11 mouse cellular contexts compared by ENCODE assay signal in the genomic region with DNA sequence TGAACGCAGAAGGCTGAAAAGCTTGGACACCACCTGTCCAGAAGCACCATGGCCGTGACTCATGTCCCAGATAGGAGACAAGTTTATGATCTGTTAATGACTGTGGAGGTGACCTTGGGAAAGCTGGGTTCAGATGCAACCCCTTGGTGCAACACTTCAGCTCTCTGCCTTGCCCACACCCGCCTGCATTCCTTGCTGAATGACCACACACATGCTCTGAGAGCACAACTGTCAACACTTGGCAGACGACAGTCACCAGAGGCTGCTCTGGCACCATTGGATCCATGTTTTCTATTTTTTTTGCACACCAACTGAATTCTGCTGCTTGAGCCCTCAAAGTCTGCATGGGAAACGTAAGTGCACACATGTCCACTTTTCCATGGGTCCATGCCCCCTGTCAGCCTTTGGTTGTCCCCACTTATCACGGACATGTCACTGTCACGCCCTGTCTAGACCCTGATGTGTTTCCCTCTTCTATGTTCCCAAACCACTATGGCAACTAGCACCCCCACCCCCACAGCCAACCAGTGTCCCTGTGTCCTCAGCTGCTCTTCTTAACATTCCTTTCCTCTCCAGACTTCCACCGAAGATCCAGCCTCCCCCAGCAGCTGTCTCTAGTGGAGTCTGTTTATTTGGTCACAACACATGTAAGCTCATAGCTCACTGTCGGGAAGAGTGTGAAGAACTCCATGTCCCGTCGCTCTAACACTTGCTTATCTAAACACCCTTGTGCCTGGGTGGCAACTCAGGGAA. TPM values are rescaled to one million over a fixed set of nuclear protein-coding genes. Genes with fewer than 3 reads are reported as not detected.
DNase-seq lines count a peak whose midpoint lies in the region; ATAC-seq lines count a peak whose summit lies in the region.
"Had no signal": no experiment of that assay in that cellular context is flagged by ENCODE, and none has a peak within 500 bp of the region (broad histone marks: within the 10 kb centered on the region; RNA-seq: fewer than 3 reads in every experiment).

No protein-coding gene starts in this region.

- H3K4me3 ChIP-seq in embryonic facial prominence, embryonic 14.5 days (ENCODE audit: low read depth, low read length): no peak overlapping the region
- no peak overlapping the region for H3K4me3 ChIP-seq in heart, embryonic 15.5 days
- no peak overlapping the region for H3K4me3 ChIP-seq in limb, embryonic 15.5 days
- H3K4me3 ChIP-seq: liver, embryonic 13.5 days; midbrain, embryonic 15.5 days had no signal

- H3K9me3 ChIP-seq in embryonic facial prominence, embryonic 14.5 days (ENCODE audit: control insufficient read depth, low read length): 0 out of 2 replicates have a peak, but pooled peaks cover 6% of the 10 kb centered on the region
- no peaks in the 10 kb centered on the region for H3K9me3 ChIP-seq in heart, embryonic 15.5 days (replicated peaks)
- H3K9me3 ChIP-seq in limb, embryonic 15.5 days: no peaks in the 10 kb centered on the region
- H3K9me3 ChIP-seq: liver, embryonic 13.5 days; midbrain, embryonic 15.5 days had no signal

- peak; percentile 55; the same call in 1 of the 2 replicates for ATAC-seq in embryonic facial prominence, embryonic 14.5 days (ENCODE audit: low read depth)
- ATAC-seq in heart, embryonic 15.5 days (replicated peaks; ENCODE audit: insufficient number of reproducible peaks, insufficient read depth, low FRiP score, low read depth): peak; percentile 84
- peak; percentile 58; the same call in 1 of the 2 replicates for ATAC-seq in limb, embryonic 15.5 days (ENCODE audit: insufficient number of reproducible peaks, low FRiP score, low TSS enrichment, low read depth)
- ATAC-seq in megakaryocyte-erythroid progenitor cell, adult 5-6 weeks (replicated peaks; ENCODE audit: low FRiP score, low TSS enrichment, poor library complexity, severe bottlenecking): no peak
- ATAC-seq: midbrain, embryonic 15.5 days had no signal

- WGBS in embryonic facial prominence, embryonic 14.5 days: 72% methylated on average over 11 of the region's 11 CpGs
- 29% methylated on average over 11 of the region's 11 CpGs for WGBS in heart, embryonic 15.5 days
- WGBS in limb, embryonic 15.5 days: 58% methylated on average over 11 of the region's 11 CpGs

- no peak overlapping the region for H3K27ac ChIP-seq in embryonic facial prominence, embryonic 14.5 days (replicated peaks; ENCODE audit: low read depth, low read length)
- peak overlapping the region; percentile 91 for H3K27ac ChIP-seq in heart, embryonic 15.5 days
- H3K27ac ChIP-seq in limb, embryonic 15.5 days: no peak overlapping the region
- H3K27ac ChIP-seq: liver, embryonic 13.5 days; midbrain, embryonic 15.5 days had no signal

- H3K36me3 ChIP-seq in embryonic facial prominence, embryonic 14.5 days (ENCODE audit: control insufficient read depth, insufficient read depth, low read length): no peaks in the 10 kb centered on the region
- no peaks in the 10 kb centered on the region for H3K36me3 ChIP-seq in heart, embryonic 15.5 days
- H3K36me3 ChIP-seq in limb, embryonic 15.5 days: no peaks in the 10 kb centered on the region
- H3K36me3 ChIP-seq: liver, embryonic 13.5 days; midbrain, embryonic 15.5 days had no signal

- H3K4me2 ChIP-seq in embryonic facial prominence, embryonic 14.5 days (ENCODE audit: low read depth, low read length): no peak overlapping the region
- H3K4me2 ChIP-seq in heart, embryonic 15.5 days: peak overlapping the region; percentile 33
- H3K4me2 ChIP-seq in limb, embryonic 15.5 days: no peak overlapping the region
- H3K4me2 ChIP-seq: liver, embryonic 13.5 days; midbrain, embryonic 15.5 days had no signal

- peak; percentile 54 for DNase-seq in embryonic facial prominence, embryonic 14.5 days (ENCODE audit: low spot score)
- DNase-seq in gastrocnemius, postnatal 10 days: peak; percentile 37
- DNase-seq in thymus, postnatal 25 days: no peak
- no peak for DNase-seq in liver
- no peak for DNase-seq in left cerebral cortex, adult 9 months (ENCODE audit: low spot score in 2 of 2)
- DNase-seq: cerebellum, adult 18-20 months; liver, embryonic 13.5 days had no signal

- H3K27me3 ChIP-seq in embryonic facial prominence, embryonic 14.5 days (replicated peaks; ENCODE audit: control insufficient read depth, insufficient read depth, low read length): no peaks in the 10 kb centered on the region
- H3K27me3 ChIP-seq in heart, embryonic 15.5 days: no peaks in the 10 kb centered on the region
- no peaks in the 10 kb centered on the region for H3K27me3 ChIP-seq in limb, embryonic 15.5 days
- H3K27me3 ChIP-seq: liver, embryonic 13.5 days; midbrain, embryonic 15.5 days had no signal

- no peak overlapping the region for H3K9ac ChIP-seq in embryonic facial prominence, embryonic 14.5 days (ENCODE audit: low read depth, low read length)
- no peak overlapping the region for H3K9ac ChIP-seq in heart, embryonic 15.5 days
- H3K9ac ChIP-seq in limb, embryonic 15.5 days: no peak overlapping the region
- H3K9ac ChIP-seq: liver, embryonic 13.5 days; midbrain, embryonic 15.5 days had no signal

- peaks cover 8% of the 10 kb centered on the region for H3K4me1 ChIP-seq in embryonic facial prominence, embryonic 14.5 days (ENCODE audit: control insufficient read depth, insufficient read depth, low read length)
- H3K4me1 ChIP-seq in heart, embryonic 15.5 days (replicated peaks): peaks cover 38% of the 10 kb centered on the region
- peaks cover 8% of the 10 kb centered on the region; the same call in 1 of the 2 replicates for H3K4me1 ChIP-seq in limb, embryonic 15.5 days
- H3K4me1 ChIP-seq: liver, embryonic 13.5 days; midbrain, embryonic 15.5 days had no signal

RNA-seq across cellular contexts. Expression of a gene that starts 10.0 kb away (rescaled TPM):
- 22.3 and 28.0 TPM in 2 replicates for polyA plus RNA-seq in embryonic facial prominence, embryonic 14.5 days (2014; fragmentation: Nextera tagmentation; extraction: Ambion mirVana)
- 10 to 100 TPM; 44.8 to 61.6 TPM for total RNA-seq in gastrocnemius, postnatal 10 days (2021)
- 18.7 and 21.2 TPM in 2 replicates for polyA plus RNA-seq in heart, embryonic 15.5 days (2015; fragmentation: Nextera tagmentation; extraction: Ambion mirVana)
- 38.1 and 39.8 TPM in 2 replicates for polyA plus RNA-seq in limb, embryonic 15.5 days (2015; fragmentation: Nextera tagmentation; extraction: Ambion mirVana)
- 0.07 and 2.4 TPM in 2 replicates for total RNA-seq in megakaryocyte-erythroid progenitor cell, adult 5-6 weeks (2014; fragmentation: Nextera tagmentation)
- not detected in 2 replicates for total RNA-seq in megakaryocyte-erythroid progenitor cell, adult 5-6 weeks (2017)

Comparison
In these comparisons a context has a peak if more than half of its experiments do, and no peak if none do; other contexts are left out.
1. DNase-seq: peak in embryonic facial prominence, embryonic 14.5 days (single experiment) and gastrocnemius, postnatal 10 days (single experiment); none in thymus, postnatal 25 days (single experiment), liver (single experiment) and left cerebral cortex, adult 9 months (0 of 2).